In the genomic region with DNA sequence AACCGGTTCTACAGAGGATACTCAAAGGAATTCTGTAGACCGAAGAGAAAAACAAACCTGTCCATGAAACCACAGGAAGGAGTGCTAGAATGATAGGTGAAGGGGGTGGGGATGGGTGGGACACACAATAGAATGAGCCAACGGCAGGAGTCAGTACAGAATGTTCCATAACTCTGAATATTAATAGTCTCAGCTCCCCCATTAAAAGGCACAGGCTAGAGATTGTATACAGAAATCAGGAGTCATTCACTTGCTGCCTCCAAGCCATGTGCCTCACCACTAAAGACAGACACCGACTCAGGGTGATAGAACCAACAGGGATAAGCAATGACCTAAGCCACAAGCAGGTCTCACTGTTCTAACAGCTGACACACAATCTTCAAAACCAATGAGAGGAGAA, we compare ENCODE assay signal across 30 mouse cellular contexts. TPM values are rescaled to one million over a fixed set of nuclear protein-coding genes. Genes with fewer than 3 reads are reported as not detected.
"Had no signal": no experiment of that assay in that cellular context is flagged by ENCODE, and none has a peak within 500 bp of the region (broad histone marks: within the 10 kb centered on the region; RNA-seq: fewer than 3 reads in every experiment).

No protein-coding gene starts in this region.

- DNase-seq: gastrocnemius, adult 2 months; gastrocnemius, postnatal 10 days; gastrocnemius, postnatal 25 days; heart, adult 2 months; heart, postnatal 4 days; kidney, adult 18-20 months; kidney, adult 8-10 months; kidney, postnatal 10 days; kidney, postnatal 25 days; kidney, postnatal 4 days; liver; liver, embryonic 13.5 days had no signal

- H3K4me3 ChIP-seq: gastrocnemius, adult 2 months; heart, adult 2 months; heart, embryonic 12.5 days; hindbrain, embryonic 10.5 days; hindbrain, embryonic 12.5 days; intestine, embryonic 15.5 days; layer of hippocampus, adult 2 months; left cerebral cortex, adult 2 months; limb, embryonic 10.5 days; limb, embryonic 12.5 days; liver, embryonic 13.5 days had no signal

- H3K4me1 ChIP-seq: hindbrain, embryonic 10.5 days; hindbrain, embryonic 12.5 days; intestine, embryonic 15.5 days; limb, embryonic 10.5 days; limb, embryonic 12.5 days; liver, embryonic 13.5 days had no signal

- H3K27ac ChIP-seq: gastrocnemius, adult 2 months; heart, adult 2 months; hindbrain, embryonic 10.5 days; hindbrain, embryonic 12.5 days; hindbrain, embryonic 14.5 days; intestine, embryonic 15.5 days; layer of hippocampus, adult 2 months; left cerebral cortex, adult 2 months; limb, embryonic 10.5 days; limb, embryonic 12.5 days; liver, embryonic 13.5 days had no signal

- ATAC-seq: hindbrain, embryonic 16.5 days; inflammation-experienced regulatory T-cells, adult 6 months; intestine, embryonic 15.5 days; intestine, postnatal 0 days had no signal

- H3K9ac ChIP-seq: heart, embryonic 12.5 days; hindbrain, embryonic 12.5 days; hindbrain, embryonic 14.5 days; intestine, embryonic 15.5 days; limb, embryonic 12.5 days; liver, embryonic 13.5 days had no signal

- H3K9me3 ChIP-seq: heart, embryonic 12.5 days; hindbrain, embryonic 10.5 days; hindbrain, embryonic 12.5 days; intestine, embryonic 15.5 days; limb, embryonic 10.5 days; limb, embryonic 12.5 days; liver, embryonic 13.5 days had no signal

- H3K27me3 ChIP-seq: heart, embryonic 12.5 days; hindbrain, embryonic 12.5 days; intestine, embryonic 15.5 days; limb, embryonic 12.5 days; liver, embryonic 13.5 days had no signal

- H3K4me2 ChIP-seq: heart, embryonic 12.5 days; hindbrain, embryonic 12.5 days; hindbrain, embryonic 14.5 days; intestine, embryonic 15.5 days; limb, embryonic 12.5 days; liver, embryonic 11.5 days; liver, embryonic 13.5 days had no signal

- H3K36me3 ChIP-seq: heart, embryonic 12.5 days; hindbrain, embryonic 10.5 days; hindbrain, embryonic 12.5 days; intestine, embryonic 15.5 days; limb, embryonic 10.5 days; limb, embryonic 12.5 days; liver, embryonic 13.5 days had no signal

RNA-seq across cellular contexts. Expression of a gene that starts 16.3 kb away (rescaled TPM):
- polyA plus RNA-seq: frontal cortex, adult 2 months; heart, embryonic 12.5 days; heart, embryonic 16.5 days; hindbrain, embryonic 10.5 days; hindbrain, embryonic 12.5 days; hindbrain, embryonic 14.5 days; hindbrain, embryonic 16.5 days; inflammation-experienced regulatory T-cells, adult 6 months; intestine, embryonic 15.5 days; intestine, postnatal 0 days; kidney, embryonic 14.5 days; kidney, embryonic 16.5 days; limb, embryonic 10.5 days; limb, embryonic 12.5 days; limb, embryonic 14.5 days; liver, embryonic 13.5 days had no signal
